Mouse (Mus musculus): ENCODE data around the gene Vmn2r18.

The Vmn2r18 gene

GRCm38 (mm10) chr5:151605921-151606320, at the start of gene Vmn2r18:
Vmn2r18 (minus strand) TSS chr5:151606021.
- no peak for DNase-seq

- DNase-seq, result no peak
Observed at GRCm38 (mm10) chr5:151651411-151651784, 45.6 kb upstream of the Vmn2r18 start.

GRCm38 (mm10) chr5:151650700-151651410, 45.0 kb upstream of the Vmn2r18 start, which contains the start of gene Rfc3:
Rfc3 (minus strand) TSS chr5:151651242.
- DNase-seq, result peak; percentile 97

- peak; percentile 22 for DNase-seq
Observed at GRCm38 (mm10) chr5:151644845-151645244, 39.0 kb upstream of the Vmn2r18 start.

GRCm38 (mm10) chr5:151642867-151643266, 37.0 kb upstream of the Vmn2r18 start:
- no peak for DNase-seq

GRCm38 (mm10) chr5:151642102-151642501, 36.3 kb upstream of the Vmn2r18 start:
- DNase-seq, result no peak

GRCm38 (mm10) chr5:151601696-151602095, 4.1 kb downstream of the Vmn2r18 start:
- no peak for DNase-seq
